Mouse (Mus musculus) G1E (cell line): ENCODE data around the gene Csnk2a2.

Source experiments
- CTCF ChIP-seq: IDR thresholded peaks from 2 replicates; pipeline ENCODE4 v1.5.1; 2012; ENCODE audit warnings: low read depth, low read length, inconsistent platforms, mixed read lengths
- GATA1 ChIP-seq: IDR thresholded peaks from 2 replicates; pipeline ENCODE4 v1.6.1; 2012; ENCODE audit warnings: borderline replicate concordance, low read length, inconsistent platforms, mixed read lengths
- POLR2AphosphoS5 ChIP-seq: IDR thresholded peaks from 2 replicates; pipeline ENCODE4 v1.6.1; 2012; ENCODE audit warnings: low read depth, low read length, inconsistent platforms; ENCODE audit not compliant: insufficient replicate concordance
- TAL1 ChIP-seq: conservative IDR thresholded peaks from 2 replicates; pipeline ENCODE4 v1.6.1; 2012; ENCODE audit warnings: low read depth, low read length, inconsistent platforms, mixed read lengths

GRCm38 (mm10) chr8:95441491-95442039 is 48.3 kb downstream of the Csnk2a2 start:
- TF ChIP-seq CTCF (no peak), TAL1 (no peak), GATA1 (no peak), POLR2AphosphoS5 (no peak)
